Mouse (Mus musculus): ENCODE results near the gene Foxo1. TPM values are rescaled to one million over a fixed set of nuclear protein-coding genes. Genes with fewer than 3 reads are reported as not detected.

Foxo1 gene
- polyA plus RNA-seq (2012; rRNA removed; ENCODE audit: low replicate concordance) = 6.7 and 10.8 TPM in 2 replicates

DNA sequence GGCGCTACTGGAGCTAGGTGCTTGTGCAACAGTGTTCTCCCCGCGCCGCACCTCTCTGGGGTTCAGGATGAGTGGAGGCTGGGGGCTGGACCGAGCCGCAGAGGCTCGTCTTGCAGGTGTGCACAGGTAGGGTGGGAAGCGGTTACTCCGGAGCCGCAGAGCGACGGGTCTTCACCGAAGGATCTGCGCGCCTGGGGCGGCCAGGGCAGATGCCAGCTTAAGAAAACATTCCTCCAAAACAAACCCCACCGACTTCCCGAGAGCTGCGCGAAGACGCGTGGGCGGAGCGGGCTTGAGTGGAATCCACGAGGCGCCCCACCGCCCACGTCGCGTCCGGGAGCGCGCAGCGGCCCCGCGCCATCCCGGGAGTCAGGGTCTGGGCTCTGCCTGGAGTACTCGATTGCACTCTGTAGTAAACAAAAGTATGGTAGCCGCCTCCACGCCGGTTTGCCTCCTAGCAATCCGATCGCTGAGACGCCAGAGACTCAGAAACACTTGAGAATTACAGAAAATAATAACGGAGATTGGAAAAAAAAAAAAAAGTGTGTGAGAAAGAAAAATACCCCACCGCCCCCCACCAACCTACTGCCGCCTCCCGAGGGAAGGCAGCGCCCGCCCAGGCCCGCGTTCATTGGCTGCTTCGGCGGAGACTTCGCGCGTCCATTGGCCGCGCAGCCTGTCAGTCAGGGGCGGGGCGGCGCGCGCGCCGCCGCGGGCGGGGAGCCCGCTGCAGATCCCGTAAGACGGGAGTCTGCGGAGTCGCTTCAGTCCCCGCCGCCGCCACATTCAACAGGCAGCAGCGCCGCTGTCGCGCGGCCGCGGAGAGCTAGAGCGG, at the start of gene Foxo1:
Gene Foxo1, plus strand, starts transcription at position 685 of the 835 bp plus-strand sequence.

Other genes with a start within 250 kb of the Foxo1 start
- gene Maml3, start 163.3 kb upstream of the Foxo1 start, polyA plus RNA-seq (2012; rRNA removed; ENCODE audit: low replicate concordance) = 1.4 and 2.9 TPM in 2 replicates